Mouse (Mus musculus): ENCODE data around the gene Chka.

DNA sequence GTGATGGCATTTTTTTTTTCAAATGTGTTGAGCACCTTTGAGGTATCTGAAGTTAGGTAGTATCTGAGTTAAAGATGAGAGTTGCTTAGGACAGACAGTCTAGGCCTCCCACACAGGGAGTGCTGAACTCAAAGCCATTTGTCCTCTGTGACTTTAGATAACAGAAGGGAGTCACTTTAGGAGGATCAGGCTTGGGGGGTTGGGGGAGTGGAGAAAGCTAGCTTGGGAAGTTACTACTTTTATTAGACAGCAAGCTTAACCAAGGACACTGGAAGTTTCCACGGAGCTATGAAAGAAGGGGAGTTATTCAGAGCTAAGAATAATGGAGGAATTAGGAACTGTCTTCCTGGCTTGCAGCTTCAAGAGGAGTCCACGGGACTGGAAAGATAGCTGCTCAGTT lies 32.5 kb upstream of the Chka start:
- no peak for TF ChIP-seq POLR2A (IDR thresholded peaks at IDR 0.05; ENCODE audit: low read depth, low read length)
- no peak for TF ChIP-seq CTCF (IDR thresholded peaks at IDR 0.05; ENCODE audit: extremely low read depth, insufficient read length, insufficient replicate concordance, low read depth, low read length)

Data from small intestine, adult 2 months (tissue).